Mouse (Mus musculus): ENCODE data around the gene Spc24. TPM values are rescaled to one million over a fixed set of nuclear protein-coding genes. Genes with fewer than 3 reads are reported as not detected.
A peak's percentile ranks its signal among the peaks of the same experiment; 100 is the strongest.
"Not testable (repeated sequence)": the region's sequence is repeated elsewhere in the genome, so short reads cannot be mapped to it uniquely, and the experiment has no call there.

Gene Spc24
- total RNA-seq, 1 experiment from 2014 or later = 117 TPM

- ATAC-seq (replicated peaks in 1 of 2; ENCODE audit: insufficient read depth in 1 of 2, low FRiP score in 2 of 2, low TSS enrichment in 1 of 2, low read depth in 1 of 2, poor library complexity in 2 of 2, severe bottlenecking in 2 of 2) = no peak
Measured at GRCm38 (mm10) chr9:21788234-21788633, 28.1 kb upstream of the Spc24 start.

GRCm38 (mm10) chr9:21787654-21788053 is 27.6 kb upstream of the Spc24 start:
- no peak for ATAC-seq (replicated peaks in 1 of 2; ENCODE audit: insufficient read depth in 1 of 2, low FRiP score in 2 of 2, low TSS enrichment in 1 of 2, low read depth in 1 of 2, poor library complexity in 2 of 2, severe bottlenecking in 2 of 2)

GRCm38 (mm10) chr9:21786906-21787305 is 26.8 kb upstream of the Spc24 start:
- peak; percentile 76 to 89; a peak in 3 of 4 replicates for ATAC-seq (replicated peaks in 1 of 2; ENCODE audit: insufficient read depth in 1 of 2, low FRiP score in 2 of 2, low TSS enrichment in 1 of 2, low read depth in 1 of 2, poor library complexity in 2 of 2, severe bottlenecking in 2 of 2)

- ATAC-seq (replicated peaks in 1 of 2; ENCODE audit: insufficient read depth in 1 of 2, low FRiP score in 2 of 2, low TSS enrichment in 1 of 2, low read depth in 1 of 2, poor library complexity in 2 of 2, severe bottlenecking in 2 of 2) = not testable (repeated sequence)
Measured at GRCm38 (mm10) chr9:21786309-21786708, 26.2 kb upstream of the Spc24 start.

- ATAC-seq (replicated peaks in 1 of 2; ENCODE audit: insufficient read depth in 1 of 2, low FRiP score in 2 of 2, low TSS enrichment in 1 of 2, low read depth in 1 of 2, poor library complexity in 2 of 2, severe bottlenecking in 2 of 2) = no peak
Measured at GRCm38 (mm10) chr9:21784517-21785307, 24.6 kb upstream of the Spc24 start.

- no peak for ATAC-seq (replicated peaks in 1 of 2; ENCODE audit: insufficient read depth in 1 of 2, low FRiP score in 2 of 2, low TSS enrichment in 1 of 2, low read depth in 1 of 2, poor library complexity in 2 of 2, severe bottlenecking in 2 of 2)
Measured at GRCm38 (mm10) chr9:21781657-21782468, 21.8 kb upstream of the Spc24 start.

GRCm38 (mm10) chr9:21777726-21778125 is 17.6 kb upstream of the Spc24 start:
- no peak for ATAC-seq (replicated peaks in 1 of 2; ENCODE audit: insufficient read depth in 1 of 2, low FRiP score in 2 of 2, low TSS enrichment in 1 of 2, low read depth in 1 of 2, poor library complexity in 2 of 2, severe bottlenecking in 2 of 2)

GRCm38 (mm10) chr9:21774353-21774752 is 14.2 kb upstream of the Spc24 start:
- ATAC-seq (replicated peaks in 1 of 2; ENCODE audit: insufficient read depth in 1 of 2, low FRiP score in 2 of 2, low TSS enrichment in 1 of 2, low read depth in 1 of 2, poor library complexity in 2 of 2, severe bottlenecking in 2 of 2) = no peak

- not testable (repeated sequence) for ATAC-seq (replicated peaks in 1 of 2; ENCODE audit: insufficient read depth in 1 of 2, low FRiP score in 2 of 2, low TSS enrichment in 1 of 2, low read depth in 1 of 2, poor library complexity in 2 of 2, severe bottlenecking in 2 of 2)
Measured at GRCm38 (mm10) chr9:21773396-21773795, 13.3 kb upstream of the Spc24 start.

GRCm38 (mm10) chr9:21769558-21770183 is 9.6 kb upstream of the Spc24 start:
- no peak for ATAC-seq (replicated peaks in 1 of 2; ENCODE audit: insufficient read depth in 1 of 2, low FRiP score in 2 of 2, low TSS enrichment in 1 of 2, low read depth in 1 of 2, poor library complexity in 2 of 2, severe bottlenecking in 2 of 2)

- no peak for ATAC-seq (replicated peaks in 1 of 2; ENCODE audit: insufficient read depth in 1 of 2, low FRiP score in 2 of 2, low TSS enrichment in 1 of 2, low read depth in 1 of 2, poor library complexity in 2 of 2, severe bottlenecking in 2 of 2)
Measured at GRCm38 (mm10) chr9:21768511-21769411, 8.7 kb upstream of the Spc24 start.

GRCm38 (mm10) chr9:21767896-21768295 is 7.8 kb upstream of the Spc24 start:
- no peak for ATAC-seq (replicated peaks in 1 of 2; ENCODE audit: insufficient read depth in 1 of 2, low FRiP score in 2 of 2, low TSS enrichment in 1 of 2, low read depth in 1 of 2, poor library complexity in 2 of 2, severe bottlenecking in 2 of 2)

- no peak for ATAC-seq (replicated peaks in 1 of 2; ENCODE audit: insufficient read depth in 1 of 2, low FRiP score in 2 of 2, low TSS enrichment in 1 of 2, low read depth in 1 of 2, poor library complexity in 2 of 2, severe bottlenecking in 2 of 2)
Measured at GRCm38 (mm10) chr9:21764084-21764999, 4.2 kb upstream of the Spc24 start.

- ATAC-seq (replicated peaks in 1 of 2; ENCODE audit: insufficient read depth in 1 of 2, low FRiP score in 2 of 2, low TSS enrichment in 1 of 2, low read depth in 1 of 2, poor library complexity in 2 of 2, severe bottlenecking in 2 of 2) = no peak
Measured at GRCm38 (mm10) chr9:21762135-21762534, 2.0 kb upstream of the Spc24 start.

GRCm38 (mm10) chr9:21759718-21760117 is 385 bp downstream of the Spc24 start:
- ATAC-seq (replicated peaks in 1 of 2; ENCODE audit: insufficient read depth in 1 of 2, low FRiP score in 2 of 2, low TSS enrichment in 1 of 2, low read depth in 1 of 2, poor library complexity in 2 of 2, severe bottlenecking in 2 of 2) = no peak

Data from hematopoietic stem cell, adult 5-6 weeks (primary cell).